Comparison of ENCODE assay signal across 23 mouse cellular contexts in genomic region chr19:28850510-28850909, GRCm38 (mm10). TPM values are rescaled to one million over a fixed set of nuclear protein-coding genes. Genes with fewer than 3 reads are reported as not detected.
"Had no signal": no experiment of that assay in that cellular context is flagged by ENCODE, and none has a peak within 500 bp of the region (broad histone marks: within the 10 kb centered on the region; RNA-seq: fewer than 3 reads in every experiment).

No protein-coding gene starts in this region.

- H3K36me3 ChIP-seq: hindbrain, embryonic 15.5 days; intestine, embryonic 15.5 days; midbrain, embryonic 10.5 days; midbrain, embryonic 13.5 days; neural tube, embryonic 13.5 days had no signal

- H3K9ac ChIP-seq: hindbrain, embryonic 15.5 days; intestine, embryonic 15.5 days; liver, embryonic 14.5 days; liver, postnatal 0 days; midbrain, embryonic 13.5 days; neural tube, embryonic 13.5 days had no signal

- ATAC-seq: intestine, embryonic 15.5 days; liver, postnatal 0 days; midbrain, embryonic 13.5 days; midbrain, embryonic 16.5 days had no signal

- DNase-seq: kidney, adult 18-20 months; kidney, postnatal 25 days; layer of hippocampus, adult 9-11 months; liver, postnatal 0 days; right cerebral cortex, adult 18-20 months; right cerebral cortex, postnatal 14 days; right cerebral cortex, postnatal 4 days; thymus, adult 2 months; thymus, postnatal 14 days; thymus, postnatal 4 days had no signal

- H3K27ac ChIP-seq: hindbrain, embryonic 15.5 days; intestine, embryonic 15.5 days; kidney, postnatal 0 days; layer of hippocampus, adult 2 months; liver, embryonic 14.5 days; midbrain, embryonic 10.5 days; midbrain, embryonic 13.5 days; neural tube, embryonic 13.5 days; stomach, postnatal 0 days had no signal

- H3K9me3 ChIP-seq: hindbrain, embryonic 15.5 days; intestine, embryonic 15.5 days; megakaryocyte, embryonic 14.5 days; midbrain, embryonic 10.5 days; midbrain, embryonic 13.5 days; neural tube, embryonic 13.5 days had no signal

- H3K27me3 ChIP-seq: hindbrain, embryonic 15.5 days; intestine, embryonic 15.5 days; midbrain, embryonic 13.5 days; neural tube, embryonic 13.5 days had no signal

- H3K4me1 ChIP-seq: hindbrain, embryonic 15.5 days; intestine, embryonic 15.5 days; megakaryocyte, embryonic 14.5 days; midbrain, embryonic 10.5 days; midbrain, embryonic 13.5 days; neural tube, embryonic 13.5 days had no signal

- H3K4me3 ChIP-seq: hindbrain, embryonic 15.5 days; intestine, embryonic 15.5 days; layer of hippocampus, adult 2 months; megakaryocyte, embryonic 14.5 days; midbrain, embryonic 10.5 days; midbrain, embryonic 13.5 days; myocyte; neural tube, embryonic 13.5 days had no signal

- H3K4me2 ChIP-seq: hindbrain, embryonic 15.5 days; intestine, embryonic 15.5 days; liver, embryonic 11.5 days; midbrain, embryonic 13.5 days; neural tube, embryonic 13.5 days had no signal

RNA-seq across cellular contexts. Expression of gene Slc1a1, which starts 15.7 kb away (rescaled TPM):
- polyA plus RNA-seq: liver, embryonic 14.5 days; myocyte had no signal
